Mouse (Mus musculus) liver, embryonic 14.5 days (tissue): Measurements from ENCODE around the gene Rundc3a. TPM values are rescaled to one million over a fixed set of nuclear protein-coding genes. Genes with fewer than 3 reads are reported as not detected.
"Not testable (repeated sequence)": the region's sequence is repeated elsewhere in the genome, so short reads cannot be mapped to it uniquely, and the experiment has no call there.

ENCODE experiments used
- ATAC-seq: fragments of 200-750 bp; cut with Nextera tagmentation; 2 replicates; pipeline ENCODE4 v1.8.0; 2017; ENCODE audit warnings: moderate number of reproducible peaks, mild to moderate bottlenecking, moderate library complexity; ENCODE audit not compliant: insufficient read depth
- DNase-seq, 3 experiments: peaks; one replicate each; pipeline ENCODE4 v3.0.0-alpha.2; 2012 to 2013; ENCODE audit warnings: low read depth in 3 of 3, low spot score in 3 of 3
- H3K27ac ChIP-seq: fragments of 300-500 bp; sonication (generic); 2 replicates; pipeline ENCODE4 v1.5.1; 2014; ENCODE audit warnings: moderate library complexity, mild to moderate bottlenecking, control low read depth, inconsistent platforms
- H3K27me3 ChIP-seq: fragments of 300-500 bp; sonication (generic); 2 replicates; pipeline ENCODE4 v1.6.1; 2014; ENCODE audit warnings: mild to moderate bottlenecking, low read length, moderate library complexity; ENCODE audit not compliant: control insufficient read depth, insufficient read depth
- H3K36me3 ChIP-seq: fragments of 300-500 bp; sonication (generic); replicated peaks from 2 replicates; pipeline ENCODE4 v1.6.1; 2014; ENCODE audit warnings: low read depth; ENCODE audit not compliant: control insufficient read depth, insufficient read depth
- H3K4me1 ChIP-seq, 2 experiments: fragments of 200-500 bp in 1 of 2; fragments of 300-500 bp in 1 of 2; sonication (generic) in 1 of 2; replicated peaks; 2 replicates each; pipeline ENCODE4 v1.6.1; 2012 to 2014; ENCODE audit warnings: antibody characterized with exemption in 1 of 2, inconsistent platforms in 1 of 2, low read length in 1 of 2; ENCODE audit not compliant: control insufficient read depth in 2 of 2, insufficient read depth in 2 of 2
- H3K4me2 ChIP-seq: fragments of 300-500 bp; sonication (generic); 2 replicates; pipeline ENCODE4 v1.6.1; 2014; ENCODE audit warnings: low read depth, mild to moderate bottlenecking, control low read depth, moderate library complexity
- H3K4me3 ChIP-seq, 2 experiments: fragments of 200-500 bp in 1 of 2; fragments of 300-500 bp in 1 of 2; sonication (generic) in 1 of 2; 2 replicates each; pipeline ENCODE4 v1.5.1; 2012 to 2014; ENCODE audit warnings: low read depth in 2 of 2, low read length in 2 of 2, mild to moderate bottlenecking in 2 of 2, control low read depth in 1 of 2, inconsistent platforms in 1 of 2, moderate library complexity in 1 of 2; ENCODE audit not compliant: insufficient read depth in 1 of 2
- H3K9ac ChIP-seq: fragments of 300-500 bp; sonication (generic); replicated peaks from 2 replicates; pipeline ENCODE4 v1.6.1; 2014; ENCODE audit warnings: mild to moderate bottlenecking, control low read depth, moderate library complexity
- H3K9me3 ChIP-seq: fragments of 300-500 bp; sonication (generic); 2 replicates; pipeline ENCODE4 v1.6.1; 2016; ENCODE audit warnings: low read length, mixed read lengths; ENCODE audit not compliant: control insufficient read depth
- CTCF ChIP-seq: IDR thresholded peaks from 2 replicates; pipeline ENCODE4 v1.5.1; 2016; ENCODE audit warnings: antibody characterized with exemption, low read depth, control low read depth
- EP300 ChIP-seq: IDR thresholded peaks from 2 replicates; pipeline ENCODE4 v1.6.1; 2016; ENCODE audit warnings: antibody characterized with exemption, low read depth
- WGBS: fragments of 180-500 bp; shearing (Covaris S2); extraction: QIAGEN DNeasy Blood & Tissue Kit; methylation state at CpG from one replicate; pipeline ENCODE4 v1.1.7; 2014; ENCODE audit not compliant: insufficient replicate concordance; 5-methylcytosine and 5-hydroxymethylcytosine counted together
- polyA plus RNA-seq, 2 experiments: library from polyadenylated mRNA; depleted of rRNA in 1 of 2; stranded (reverse) in 1 of 2; unstranded in 1 of 2; fragments of >200 nt; fragmentation: Nextera tagmentation in 1 of 2; extraction: Ambion mirVana in 1 of 2; gene quantifications; 2 replicates each; pipeline versions ENCODE4 v1.2.1 to v1.2.3; 2012 to 2014

Gene Rundc3a
- polyA plus RNA-seq, 2 experiments, result 1.0 to 1.4 TPM

- H3K4me2 ChIP-seq, result peak overlapping the region; percentile 99
- peak overlapping the region; percentile 99 for H3K9ac ChIP-seq
- DNase-seq (peak; percentile 99 to 100 (median 100)), ATAC-seq (peak; percentile 83)
- TF ChIP-seq CTCF, result peak; percentile 3; the same call in 1 of the 2 replicates
- TF ChIP-seq EP300, result peak; percentile 71
- H3K9me3 ChIP-seq, result no peaks in the 10 kb centered on the region
- WGBS, result under 1% methylated on average over 32 of the region's 32 CpGs
- no peaks in the 10 kb centered on the region for H3K27me3 ChIP-seq
- H3K27ac ChIP-seq, result peak overlapping the region; percentile 97
- peaks cover 24% of the 10 kb centered on the region for H3K36me3 ChIP-seq
- peak overlapping the region; percentile 68 to 78 for H3K4me3 ChIP-seq
- H3K4me1 ChIP-seq, result peaks cover 26 to 33% of the 10 kb centered on the region in 2 experiments
Observed at GRCm38 (mm10) chr11:102408344-102408876, 15.2 kb downstream of the Rundc3a start.

GRCm38 (mm10) chr11:102408888-102409794 lies 15.9 kb downstream of the Rundc3a start:
- Histone ChIP-seq H3K27ac (peak overlapping the region; percentile 97), H3K9me3 (no peaks in the 10 kb centered on the region), H3K9ac (peak overlapping the region; percentile 99), H3K4me1 (peaks cover 26 to 33% of the 10 kb centered on the region in 2 experiments), H3K36me3 (peaks cover 16% of the 10 kb centered on the region), H3K27me3 (no peaks in the 10 kb centered on the region), H3K4me3 (peak overlapping the region; percentile 52 to 68), H3K4me2 (peak overlapping the region; percentile 99)
- ATAC-seq, result no peak
- TF ChIP-seq CTCF, result no peak
- TF ChIP-seq EP300, result no peak
- 37% methylated on average over 15 of the region's 15 CpGs for WGBS
- no peak for DNase-seq

GRCm38 (mm10) chr11:102409795-102410330 lies 16.7 kb downstream of the Rundc3a start:
- H3K4me1 ChIP-seq, result peaks cover 26 to 33% of the 10 kb centered on the region in 2 experiments
- no peak for DNase-seq
- peak overlapping the region; percentile 97 for H3K27ac ChIP-seq
- no peak overlapping the region; a peak in 1 of 4 replicates for H3K4me3 ChIP-seq
- H3K9me3 ChIP-seq, result no peaks in the 10 kb centered on the region
- TF ChIP-seq EP300, result no peak
- no peak for TF ChIP-seq CTCF
- peak overlapping the region; percentile 99 for H3K9ac ChIP-seq
- 82% methylated on average over 3 of the region's 3 CpGs for WGBS
- H3K36me3 ChIP-seq, result peaks cover 9% of the 10 kb centered on the region
- H3K27me3 ChIP-seq, result no peaks in the 10 kb centered on the region
- peak overlapping the region; percentile 99 for H3K4me2 ChIP-seq
- ATAC-seq, result no peak

- WGBS, result 86% methylated on average over 3 of the region's 3 CpGs
- not testable (repeated sequence) for H3K4me2 ChIP-seq, H3K36me3 ChIP-seq, H3K9me3 ChIP-seq, ATAC-seq, DNase-seq, H3K27ac ChIP-seq, H3K27me3 ChIP-seq, H3K9ac ChIP-seq, H3K4me3 ChIP-seq
- H3K4me1 ChIP-seq, result peaks cover 26 to 30% of the 10 kb centered on the region in 2 experiments
Observed at GRCm38 (mm10) chr11:102410345-102410744, 17.1 kb downstream of the Rundc3a start.

- 71% methylated on average over 3 of the region's 3 CpGs for WGBS
- Histone ChIP-seq H3K9ac (no peak overlapping the region; the same call in 1 of the 2 replicates), H3K27me3 (no peaks in the 10 kb centered on the region), H3K4me1 (peaks cover 20 to 23% of the 10 kb centered on the region in 2 experiments), H3K9me3 (no peaks in the 10 kb centered on the region), H3K4me3 (no peak overlapping the region), H3K4me2 (no peak overlapping the region), H3K36me3 (no peaks in the 10 kb centered on the region), H3K27ac (peak overlapping the region; percentile 12; the same call in 1 of the 2 replicates)
- no peak for ATAC-seq
- no peak for DNase-seq
- TF ChIP-seq EP300, result no peak
- TF ChIP-seq CTCF, result no peak
Observed at GRCm38 (mm10) chr11:102411061-102411460, 17.9 kb downstream of the Rundc3a start.
